Mouse (Mus musculus) layer of hippocampus, adult 2 months (tissue): Measurements from ENCODE around the gene Cops8. TPM values are rescaled to one million over a fixed set of nuclear protein-coding genes. Genes with fewer than 3 reads are reported as not detected.

Source experiments
- DNase-seq, 2 experiments: peaks; one replicate each; pipeline ENCODE4 v3.0.0; 2022; ENCODE audit warnings: low spot score in 2 of 2
- H3K27ac ChIP-seq: fragments of 200-600 bp; 2 replicates; pipeline ENCODE4 v1.8.1; 2022
- H3K4me3 ChIP-seq: fragments of 200-600 bp; 2 replicates; pipeline ENCODE4 v1.8.1; 2022; ENCODE audit warnings: mild to moderate bottlenecking
- CTCF ChIP-seq: fragments of 200-600 bp; conservative IDR thresholded peaks from 2 replicates; pipeline ENCODE4 v1.8.1; 2022; ENCODE audit warnings: antibody characterized with exemption, mild to moderate bottlenecking, moderate library complexity
- long read RNA-seq, 2 experiments: library from polyadenylated mRNA; stranded (forward); transcript quantifications; one replicate each; pipeline ENCODE4 v2.0.0; 2021; ENCODE audit warnings: borderline mapping rate in 2 of 2
- total RNA-seq, 2 experiments: library from RNA; stranded (reverse); gene quantifications; 2 replicates each; pipeline ENCODE4 v1.2.3; 2021

Cops8 gene
- total RNA-seq: 100 to 1,000 TPM; 109 to 122 TPM
- long read RNA-seq, experiment 1, transcript Cops8-201 (8 exons, 2,287 nt): major isoform, 99 of 113 reads
- long read RNA-seq, experiment 1, partial matches to known transcripts: 3 of 113 reads
- long read RNA-seq, experiment 1, other reads (novel, unspliced or antisense): 9 of 113 reads
- long read RNA-seq, experiment 2, transcript Cops8-201 (8 exons, 2,287 nt): major isoform, 126 of 137 reads
- long read RNA-seq, experiment 2, partial matches to known transcripts: 2 of 137 reads
- long read RNA-seq, experiment 2, other reads (novel, unspliced or antisense): 7 of 137 reads

GRCm38 (mm10) chr1:90602759-90603560 is at the start of gene Cops8:
TSS of gene Cops8 (plus strand) at chr1:90602981.
- DNase-seq: peak; percentile 97 to 98
- Histone ChIP-seq H3K4me3 (peak within 1 kb of the TSS; percentile 76), H3K27ac (peak within 1 kb of the TSS; percentile 91)
- no peak for TF ChIP-seq CTCF

GRCm38 (mm10) chr1:90557140-90557539 is 45.6 kb upstream of the Cops8 start:
- Histone ChIP-seq H3K4me3 (no peak overlapping the region), H3K27ac (no peak overlapping the region)
- DNase-seq: no peak
- peak; percentile 75 for TF ChIP-seq CTCF

GRCm38 (mm10) chr1:90560942-90561726 is 41.6 kb upstream of the Cops8 start:
- no peak overlapping the region for H3K4me3 ChIP-seq
- no peak for TF ChIP-seq CTCF
- DNase-seq: peak in 1 of 2 experiments; percentile 7
- no peak overlapping the region for H3K27ac ChIP-seq

DNA sequence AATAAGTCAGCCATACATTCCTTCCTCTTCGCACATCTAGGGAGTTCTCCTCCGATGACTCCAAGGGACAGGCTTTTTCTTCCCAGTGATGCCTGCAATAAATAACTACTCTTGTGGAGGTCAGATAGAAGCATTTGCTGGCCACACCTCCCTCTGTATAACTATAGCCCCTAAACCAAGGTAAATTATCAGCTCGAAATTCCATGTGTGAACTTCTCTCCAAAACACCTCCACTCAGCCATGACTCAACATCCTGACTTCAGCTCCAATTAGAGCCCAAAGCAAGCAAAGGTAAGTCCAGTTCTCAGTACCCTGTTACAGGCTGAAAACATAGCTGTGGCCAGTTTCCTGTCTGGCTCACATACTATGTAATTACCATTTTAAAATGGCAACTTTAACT is 38.8 kb upstream of the Cops8 start:
- DNase-seq: no peak
- Histone ChIP-seq H3K4me3 (no peak overlapping the region), H3K27ac (no peak overlapping the region)
- no peak for TF ChIP-seq CTCF

- no peak overlapping the region for H3K27ac ChIP-seq
Observed at GRCm38 (mm10) chr1:90566664-90567440, 35.9 kb upstream of the Cops8 start.

DNA sequence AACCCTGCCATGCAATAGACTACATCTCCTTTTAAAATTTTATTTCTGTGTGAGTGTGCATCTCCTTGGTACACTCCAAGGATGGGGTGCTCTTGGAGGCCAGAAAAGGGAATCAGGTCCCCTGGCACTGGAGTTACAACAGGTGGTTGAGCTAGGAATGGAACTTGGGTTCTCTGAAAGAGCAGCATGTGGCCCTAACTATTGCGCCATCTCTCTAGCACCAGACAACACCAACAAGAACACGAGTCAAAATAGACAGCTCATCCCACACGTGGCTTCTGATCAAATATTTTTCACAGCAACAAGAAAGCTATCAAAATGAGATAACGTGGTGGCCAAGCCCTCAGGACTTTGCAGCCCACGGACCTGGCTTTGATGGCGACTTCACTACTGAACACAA is 28.9 kb upstream of the Cops8 start:
- H3K27ac ChIP-seq: peak overlapping the region; percentile 53; the same call in 1 of the 2 replicates
- no peak for TF ChIP-seq CTCF
- peak; percentile 17 to 31 for DNase-seq
- H3K4me3 ChIP-seq: no peak overlapping the region

More at GRCm38 (mm10) chr1:90566664-90567440, 35.9 kb upstream of the Cops8 start:
- no peak for DNase-seq
- no peak overlapping the region for H3K4me3 ChIP-seq
- TF ChIP-seq CTCF: no peak

- no peak overlapping the region for H3K4me3 ChIP-seq
- H3K27ac ChIP-seq: no peak overlapping the region
- no peak for DNase-seq
- no peak for TF ChIP-seq CTCF
Observed at GRCm38 (mm10) chr1:90574845-90575244, 27.9 kb upstream of the Cops8 start.

DNA sequence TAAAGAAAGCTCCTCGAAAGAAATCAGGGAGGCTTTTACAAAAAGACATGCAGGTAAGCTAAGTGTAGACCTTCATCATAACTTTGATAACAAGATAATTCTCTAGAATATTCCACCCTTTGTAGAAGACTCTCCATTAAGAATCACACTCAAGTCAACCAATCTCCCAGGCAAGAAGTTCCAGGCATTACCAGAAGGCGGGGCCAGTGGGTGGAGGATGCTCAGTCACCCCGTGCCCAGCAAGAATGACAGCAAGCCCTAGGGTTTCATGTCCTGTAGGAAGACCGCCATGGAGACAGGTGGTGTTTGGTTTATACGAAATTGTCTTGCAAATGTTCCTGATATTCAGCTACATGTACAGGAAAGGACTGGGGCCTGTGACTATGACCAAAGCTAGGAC is 25.4 kb upstream of the Cops8 start:
- no peak for DNase-seq
- Histone ChIP-seq H3K4me3 (no peak overlapping the region), H3K27ac (no peak overlapping the region)
- TF ChIP-seq CTCF: peak; percentile 59

DNA sequence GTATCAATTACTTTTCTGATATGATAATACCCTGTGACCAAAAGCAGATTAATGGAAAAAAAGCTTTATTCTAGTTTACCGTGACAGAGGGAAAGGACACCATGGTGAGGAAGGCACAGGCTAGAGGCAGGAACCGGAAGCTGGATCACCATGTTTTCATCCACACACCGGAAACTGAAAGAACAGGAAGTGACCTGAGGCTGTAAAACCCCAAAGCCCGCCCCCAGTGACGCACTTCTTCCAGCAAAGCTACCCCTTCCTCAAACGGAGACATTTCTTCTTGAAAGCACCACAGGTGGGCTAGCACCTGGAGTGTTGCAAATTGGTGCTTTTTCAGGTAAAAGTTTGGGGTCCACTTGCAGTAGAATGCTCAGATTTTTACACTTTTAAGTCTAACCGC is 20.1 kb upstream of the Cops8 start:
- no peak for DNase-seq
- no peak overlapping the region for H3K4me3 ChIP-seq
- H3K27ac ChIP-seq: no peak overlapping the region
- no peak for TF ChIP-seq CTCF

GRCm38 (mm10) chr1:90588021-90588734 is 14.6 kb upstream of the Cops8 start:
- peak; percentile 85 for TF ChIP-seq CTCF
- peak; percentile 82 to 90 for DNase-seq
- Histone ChIP-seq H3K4me3 (no peak overlapping the region), H3K27ac (no peak overlapping the region)

GRCm38 (mm10) chr1:90590797-90591196 is 12.0 kb upstream of the Cops8 start:
- Histone ChIP-seq H3K4me3 (no peak overlapping the region), H3K27ac (no peak overlapping the region)
- peak; percentile 76 for TF ChIP-seq CTCF
- DNase-seq: peak; percentile 10 to 71

DNA sequence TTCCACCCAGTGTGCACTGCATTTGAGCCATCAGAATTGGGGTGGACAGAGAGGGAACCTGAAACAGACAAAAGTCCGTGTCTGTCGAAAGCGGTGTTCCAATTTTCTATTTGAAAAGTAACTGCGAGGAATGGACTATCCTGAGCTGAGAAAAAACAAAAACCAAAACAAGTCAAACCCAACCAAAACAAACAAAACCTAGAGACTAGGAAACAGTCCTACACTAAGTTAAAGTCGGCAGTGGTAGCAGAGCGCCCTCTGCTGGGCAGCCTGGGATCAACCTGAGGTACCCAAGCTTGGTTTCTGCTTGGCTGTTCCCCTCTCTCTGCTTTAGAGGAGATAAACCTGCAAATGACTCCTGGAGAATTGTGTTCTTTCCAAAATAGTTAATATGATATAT is 10.0 kb upstream of the Cops8 start:
- Histone ChIP-seq H3K4me3 (no peak overlapping the region), H3K27ac (no peak overlapping the region)
- DNase-seq: peak; percentile 64 to 88
- peak; percentile 98 for TF ChIP-seq CTCF
